12 mouse cellular contexts compared by ENCODE assay signal in the genomic region with DNA sequence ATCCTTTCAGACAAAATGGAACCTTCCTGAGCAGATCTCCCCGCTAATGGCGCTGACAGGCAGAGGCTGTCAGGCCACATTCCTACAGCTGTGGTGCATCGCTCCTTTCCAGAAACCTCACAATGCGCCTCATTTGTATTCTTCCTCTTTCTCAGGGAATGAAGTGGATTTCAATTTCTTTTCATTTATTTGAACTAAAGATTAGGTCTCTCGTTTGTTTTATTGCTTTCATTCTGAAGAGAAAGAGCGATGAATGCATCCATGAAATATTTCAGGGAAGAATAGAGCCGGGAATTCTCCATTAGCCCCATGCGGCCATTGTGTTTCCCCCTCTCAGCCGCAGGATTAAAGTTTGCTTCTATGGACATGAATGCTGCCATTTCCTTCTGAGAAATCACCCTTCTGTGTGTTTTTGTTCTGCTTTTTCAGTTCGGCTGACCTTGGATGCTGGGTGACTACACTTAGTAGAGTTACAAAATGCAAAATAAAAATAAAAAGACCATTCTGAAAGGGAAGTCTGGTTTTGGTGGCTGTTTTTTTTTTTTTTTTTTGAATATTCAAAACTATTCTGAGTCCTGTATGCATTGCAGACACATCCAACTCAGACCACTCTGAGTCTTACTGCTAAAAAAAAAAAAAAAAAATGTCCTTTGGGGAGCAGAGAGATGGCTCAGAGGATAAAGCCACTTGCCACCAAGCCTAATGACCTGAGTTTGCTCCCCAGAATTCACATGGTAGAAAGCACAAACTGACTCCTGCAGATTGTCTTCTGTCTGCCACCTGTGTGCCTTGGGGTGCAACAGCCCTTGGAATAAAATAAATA.
DNase-seq lines count a peak whose midpoint lies in the region; ATAC-seq and TF ChIP-seq lines count a peak whose summit lies in the region.
"Had no signal": no experiment of that assay in that cellular context is flagged by ENCODE, and none has a peak within 500 bp of the region (broad histone marks: within the 10 kb centered on the region; RNA-seq: fewer than 3 reads in every experiment).

No protein-coding gene starts in this region.

- no peaks in the 10 kb centered on the region for H3K9me3 ChIP-seq in embryonic facial prominence, embryonic 14.5 days (ENCODE audit: control insufficient read depth, low read length)
- no peaks in the 10 kb centered on the region for H3K9me3 ChIP-seq in hindbrain, embryonic 14.5 days (ENCODE audit: control insufficient read depth, low read length)
- no peaks in the 10 kb centered on the region for H3K9me3 ChIP-seq in midbrain, postnatal 0 days (ENCODE audit: low read length)
- no peaks in the 10 kb centered on the region for H3K9me3 ChIP-seq in stomach, postnatal 0 days (ENCODE audit: control insufficient read depth, low read length)

- no peak for TF ChIP-seq CTCF in midbrain, postnatal 0 days (IDR thresholded peaks at IDR 0.05)
- no peak for TF ChIP-seq CTCF in stomach, postnatal 0 days (IDR thresholded peaks at IDR 0.05; ENCODE audit: low read depth)

- ATAC-seq in embryonic facial prominence, embryonic 14.5 days (ENCODE audit: low read depth) = no peak
- no peak; the same call in 1 of the 2 replicates for ATAC-seq in hindbrain, embryonic 14.5 days (ENCODE audit: low FRiP score)
- ATAC-seq in midbrain, postnatal 0 days (ENCODE audit: low FRiP score) = no peak
- no peak for ATAC-seq in stomach, postnatal 0 days (ENCODE audit: low FRiP score, low TSS enrichment)

- H3K4me3 ChIP-seq in embryonic facial prominence, embryonic 14.5 days (ENCODE audit: low read depth, low read length) = no peak overlapping the region
- H3K4me3 ChIP-seq in hindbrain, embryonic 14.5 days (replicated peaks; ENCODE audit: low read length) = no peak overlapping the region
- H3K4me3 ChIP-seq in midbrain, postnatal 0 days (ENCODE audit: low read depth, low read length) = no peak overlapping the region
- H3K4me3 ChIP-seq in stomach, postnatal 0 days (ENCODE audit: low read depth, low read length) = no peak overlapping the region

- no peaks in the 10 kb centered on the region for H3K36me3 ChIP-seq in embryonic facial prominence, embryonic 14.5 days (ENCODE audit: control insufficient read depth, insufficient read depth, low read length)
- H3K36me3 ChIP-seq in hindbrain, embryonic 14.5 days (replicated peaks; ENCODE audit: control insufficient read depth, insufficient read depth) = no peaks in the 10 kb centered on the region
- H3K36me3 ChIP-seq in midbrain, postnatal 0 days (ENCODE audit: insufficient read depth, low read length) = no peaks in the 10 kb centered on the region
- no peaks in the 10 kb centered on the region for H3K36me3 ChIP-seq in stomach, postnatal 0 days (ENCODE audit: control insufficient read depth, insufficient read depth, low read length)

- H3K27me3 ChIP-seq in embryonic facial prominence, embryonic 14.5 days (replicated peaks; ENCODE audit: control insufficient read depth, insufficient read depth, low read length) = no peaks in the 10 kb centered on the region
- no peaks in the 10 kb centered on the region for H3K27me3 ChIP-seq in hindbrain, embryonic 14.5 days (ENCODE audit: control insufficient read depth, insufficient read depth, low read length)
- no peaks in the 10 kb centered on the region for H3K27me3 ChIP-seq in midbrain, postnatal 0 days (ENCODE audit: insufficient read depth, low read length)
- no peaks in the 10 kb centered on the region for H3K27me3 ChIP-seq in stomach, postnatal 0 days (ENCODE audit: control insufficient read depth, insufficient read depth, low read length)

- H3K9ac ChIP-seq in embryonic facial prominence, embryonic 14.5 days (ENCODE audit: low read depth, low read length) = no peak overlapping the region
- H3K9ac ChIP-seq in hindbrain, embryonic 14.5 days = peak overlapping the region; percentile 31; the same call in 1 of the 2 replicates
- 0 out of 2 replicates have a peak overlapping the region, but pooled peaks have one; percentile 10 for H3K9ac ChIP-seq in midbrain, postnatal 0 days (replicated peaks; ENCODE audit: low read length, poor library complexity, severe bottlenecking)
- H3K9ac ChIP-seq in stomach, postnatal 0 days (ENCODE audit: low read length) = no peak overlapping the region

- intact Hi-C loops in heart, postnatal 10 days (cut with DNase I) = no loop called here

- H3K4me2 ChIP-seq in embryonic facial prominence, embryonic 14.5 days (ENCODE audit: low read depth, low read length) = no peak overlapping the region
- H3K4me2 ChIP-seq in hindbrain, embryonic 14.5 days (replicated peaks) = 0 out of 2 replicates have a peak overlapping the region, but pooled peaks have one; percentile 12
- no peak overlapping the region for H3K4me2 ChIP-seq in midbrain, postnatal 0 days (ENCODE audit: low read depth, low read length, poor library complexity, severe bottlenecking)
- no peak overlapping the region for H3K4me2 ChIP-seq in stomach, postnatal 0 days (replicated peaks; ENCODE audit: low read depth)

- H3K4me1 ChIP-seq in embryonic facial prominence, embryonic 14.5 days (ENCODE audit: control insufficient read depth, insufficient read depth, low read length) = no peaks in the 10 kb centered on the region
- peaks cover 12% of the 10 kb centered on the region; the same call in 1 of the 2 replicates for H3K4me1 ChIP-seq in hindbrain, embryonic 14.5 days (replicated peaks; ENCODE audit: control insufficient read depth, insufficient read depth, low read length)
- peaks cover 5% of the 10 kb centered on the region; the same call in 1 of the 2 replicates for H3K4me1 ChIP-seq in midbrain, postnatal 0 days (ENCODE audit: insufficient read depth, low read length)
- no peaks in the 10 kb centered on the region for H3K4me1 ChIP-seq in stomach, postnatal 0 days (replicated peaks; ENCODE audit: control insufficient read depth, insufficient read depth)

- TF ChIP-seq EP300 in stomach, postnatal 0 days (optimal IDR thresholded peaks at IDR 0.05) = no peak

- no peak overlapping the region for H3K27ac ChIP-seq in embryonic facial prominence, embryonic 14.5 days (replicated peaks; ENCODE audit: low read depth, low read length)
- H3K27ac ChIP-seq in hindbrain, embryonic 14.5 days = peak overlapping the region; percentile 71
- H3K27ac ChIP-seq in midbrain, postnatal 0 days (ENCODE audit: low read depth, low read length) = peak overlapping the region; percentile 65
- H3K27ac ChIP-seq in stomach, postnatal 0 days (replicated peaks) = no peak overlapping the region

- WGBS in embryonic facial prominence, embryonic 14.5 days = 65% methylated on average over 10 of the region's 10 CpGs
- 8% methylated on average over 10 of the region's 10 CpGs for WGBS in hindbrain, embryonic 14.5 days
- 14% methylated on average over 10 of the region's 10 CpGs for WGBS in midbrain, postnatal 0 days
- 49% methylated on average over 10 of the region's 10 CpGs for WGBS in stomach, postnatal 0 days

- peak; percentile 66 for DNase-seq in heart, adult 11 months
- DNase-seq in heart, adult 9 months (ENCODE audit: low spot score in 2 of 2) = no peak
- DNase-seq in embryonic facial prominence, embryonic 14.5 days (ENCODE audit: low spot score) = peak; percentile 44
- no peak for DNase-seq in hindbrain, embryonic 14.5 days (ENCODE audit: low spot score)
- peak; percentile 56 for DNase-seq in midbrain, postnatal 0 days (ENCODE audit: low spot score)
- DNase-seq in stomach, postnatal 0 days (ENCODE audit: low spot score) = no peak
- DNase-seq in heart, postnatal 10 days = no peak
- DNase-seq in layer of hippocampus, adult 9-10 months (ENCODE audit: low spot score) = no peak
- DNase-seq: adrenal gland, adult 2 months; cerebellum, adult 11-12 months; kidney, adult 9 months; thymus, postnatal 36 days had no signal

Comparison
In these comparisons a context has a peak if more than half of its experiments do, and no peak if none do; other contexts are left out.
1. DNase-seq: peak in heart, adult 11 months (single experiment), embryonic facial prominence, embryonic 14.5 days (single experiment) and midbrain, postnatal 0 days (single experiment); none in heart, adult 9 months (0 of 2), hindbrain, embryonic 14.5 days (single experiment), stomach, postnatal 0 days (single experiment), heart, postnatal 10 days (0 of 2) and layer of hippocampus, adult 9-10 months (single experiment).
2. H3K27ac ChIP-seq: peak in hindbrain, embryonic 14.5 days (single experiment) and midbrain, postnatal 0 days (single experiment); none in embryonic facial prominence, embryonic 14.5 days (single experiment) and stomach, postnatal 0 days (single experiment).
3. H3K9ac ChIP-seq: peak in hindbrain, embryonic 14.5 days (single experiment) and midbrain, postnatal 0 days (single experiment); none in embryonic facial prominence, embryonic 14.5 days (single experiment) and stomach, postnatal 0 days (single experiment).